Mouse (Mus musculus) cerebellum, adult 2 months (tissue): ENCODE measurements around the gene Afap1.

Experiments used
- CTCF ChIP-seq: fragments of 200-500 bp; IDR thresholded peaks from 2 replicates; pipeline ENCODE4 v1.5.1; 2011; ENCODE audit warnings: low read depth, mild to moderate bottlenecking, control low read depth, low read length, moderate library complexity, borderline replicate concordance; ENCODE audit not compliant: insufficient read depth
- POLR2A ChIP-seq: fragments of 200-500 bp; IDR thresholded peaks from 2 replicates; pipeline ENCODE4 v1.6.1; 2011; ENCODE audit warnings: low read length, control low read depth, borderline replicate concordance; ENCODE audit not compliant: insufficient read depth

DNA sequence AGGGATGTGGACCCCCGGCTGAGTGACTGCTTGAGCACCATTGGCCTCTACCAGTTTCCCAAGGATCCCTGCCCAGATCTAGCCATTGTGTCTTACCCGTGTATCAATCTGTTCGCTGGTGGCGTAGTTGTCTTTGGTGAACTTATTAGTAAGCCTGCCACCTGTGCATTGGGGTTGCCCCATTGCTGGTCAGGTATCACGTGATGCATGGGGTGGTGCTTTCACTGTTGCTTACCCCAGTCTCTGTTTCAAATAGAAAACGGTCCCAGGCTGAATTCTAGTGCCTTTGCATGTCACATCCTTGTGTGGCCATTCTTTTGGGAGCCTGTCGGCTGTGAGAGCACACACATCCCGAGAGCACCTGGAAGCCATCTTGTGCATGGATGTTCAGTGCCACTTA, 95.0 kb downstream of the Afap1 start:
- TF ChIP-seq CTCF, result no peak
- TF ChIP-seq POLR2A, result no peak
